Mouse (Mus musculus) intestine, postnatal 0 days (tissue): ENCODE measurements around the gene Gm17455. TPM values are rescaled to one million over a fixed set of nuclear protein-coding genes. Genes with fewer than 3 reads are reported as not detected.
A peak's percentile ranks its signal among the peaks of the same experiment; 100 is the strongest.

Experiments
- ATAC-seq: fragments of 200-750 bp; cut with Nextera tagmentation; 2 replicates; pipeline ENCODE4 v1.8.0; 2017; ENCODE audit warnings: mild to moderate bottlenecking, moderate TSS enrichment, moderate library complexity
- H3K27ac ChIP-seq: fragments of 300-500 bp; sonication (generic); 2 replicates; pipeline ENCODE4 v1.5.1; 2014; ENCODE audit warnings: mild to moderate bottlenecking, low read depth, low read length, moderate library complexity
- H3K27me3 ChIP-seq: fragments of 300-500 bp; sonication (generic); replicated peaks from 2 replicates; pipeline ENCODE4 v1.6.1; 2014; ENCODE audit warnings: low read length, mixed read lengths; ENCODE audit not compliant: control insufficient read depth, insufficient read depth
- H3K36me3 ChIP-seq: fragments of 300-500 bp; sonication (generic); 2 replicates; pipeline ENCODE4 v1.6.1; 2014; ENCODE audit warnings: mild to moderate bottlenecking, moderate library complexity; ENCODE audit not compliant: control insufficient read depth, insufficient read depth
- H3K4me1 ChIP-seq: fragments of 300-500 bp; sonication (generic); replicated peaks from 2 replicates; pipeline ENCODE4 v1.6.1; 2014; ENCODE audit warnings: antibody characterized with exemption, low read length, mixed read lengths; ENCODE audit not compliant: control insufficient read depth, insufficient read depth
- H3K4me2 ChIP-seq: fragments of 300-500 bp; sonication (generic); replicated peaks from 2 replicates; pipeline ENCODE4 v1.6.1; 2014; ENCODE audit warnings: low read depth, mild to moderate bottlenecking, moderate library complexity
- H3K4me3 ChIP-seq: fragments of 300-500 bp; sonication (generic); 2 replicates; pipeline ENCODE4 v1.5.1; 2014; ENCODE audit warnings: low read depth, low read length
- H3K9ac ChIP-seq: fragments of 300-500 bp; sonication (generic); 2 replicates; pipeline ENCODE4 v1.6.1; 2014; ENCODE audit warnings: mild to moderate bottlenecking, low read depth, low read length
- H3K9me3 ChIP-seq: fragments of 300-500 bp; sonication (generic); 2 replicates; pipeline ENCODE4 v1.6.1; 2016; ENCODE audit warnings: mixed run types; ENCODE audit not compliant: control insufficient read depth
- CTCF ChIP-seq: sonication (generic); IDR thresholded peaks from 2 replicates; pipeline ENCODE4 v1.5.1; 2016; ENCODE audit warnings: low read depth, mild to moderate bottlenecking, control low read depth, antibody characterized with exemption, moderate library complexity
- WGBS: fragments of 180-500 bp; shearing (Covaris S2); extraction: QIAGEN DNeasy Blood & Tissue Kit; methylation state at CpG from one replicate; pipeline ENCODE4 v1.1.7; 2014; 5-methylcytosine and 5-hydroxymethylcytosine counted together
- polyA plus RNA-seq: library from polyadenylated mRNA; unstranded; fragments of >200 nt; fragmentation: Nextera tagmentation; extraction: Ambion mirVana; gene quantifications from 2 replicates; pipeline ENCODE4 v1.2.1, GENCODE M21; 2015

Gm17455 gene
- polyA plus RNA-seq, 1 experiment from 2014 or later = 0.65 TPM

DNA sequence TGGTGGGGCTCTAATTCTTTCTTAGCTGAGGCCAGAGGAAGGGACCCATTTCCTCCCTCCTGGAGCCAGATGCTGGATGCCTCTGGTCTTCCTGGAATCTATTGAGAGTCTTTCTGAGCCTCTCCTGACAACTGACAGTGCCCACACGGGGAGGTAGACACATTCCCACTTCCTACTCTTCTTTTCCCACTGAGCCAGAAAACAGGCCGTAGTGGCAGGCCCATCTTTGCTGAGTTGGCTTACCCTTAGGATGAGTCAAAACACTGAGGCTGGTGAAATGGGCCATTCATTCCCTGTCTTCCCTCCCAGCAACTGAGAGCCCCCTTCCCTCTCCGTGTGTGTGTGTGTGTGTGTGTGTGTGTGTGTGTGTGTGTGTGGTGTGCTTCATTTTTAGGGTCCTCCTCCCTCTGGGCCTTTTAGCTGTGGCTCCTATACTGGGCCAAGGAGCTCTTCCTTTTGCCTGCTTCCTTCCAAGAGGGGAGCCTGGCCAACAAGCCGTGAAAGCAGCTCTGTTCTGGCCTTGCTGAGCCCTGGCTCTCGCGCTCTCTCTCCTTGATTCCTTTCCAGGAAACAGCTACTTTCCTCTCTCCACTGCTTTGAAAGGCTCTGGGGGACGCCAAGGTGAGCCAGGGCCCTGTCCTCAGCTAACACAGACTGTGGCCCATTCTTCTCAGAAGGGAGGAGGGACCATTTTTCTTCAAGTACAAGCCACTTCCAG is 6.1 kb downstream of the Gm17455 start:
- no peaks in the 10 kb centered on the region for H3K27me3 ChIP-seq
- no peaks in the 10 kb centered on the region for H3K4me1 ChIP-seq
- no peak overlapping the region for H3K4me3 ChIP-seq
- WGBS = 47% methylated on average over 7 of the region's 7 CpGs
- no peaks in the 10 kb centered on the region for H3K9me3 ChIP-seq
- no peaks in the 10 kb centered on the region for H3K36me3 ChIP-seq
- no peak overlapping the region for H3K9ac ChIP-seq
- no peak for TF ChIP-seq CTCF
- no peak overlapping the region for H3K4me2 ChIP-seq
- no peak overlapping the region for H3K27ac ChIP-seq
- no peak for ATAC-seq

DNA sequence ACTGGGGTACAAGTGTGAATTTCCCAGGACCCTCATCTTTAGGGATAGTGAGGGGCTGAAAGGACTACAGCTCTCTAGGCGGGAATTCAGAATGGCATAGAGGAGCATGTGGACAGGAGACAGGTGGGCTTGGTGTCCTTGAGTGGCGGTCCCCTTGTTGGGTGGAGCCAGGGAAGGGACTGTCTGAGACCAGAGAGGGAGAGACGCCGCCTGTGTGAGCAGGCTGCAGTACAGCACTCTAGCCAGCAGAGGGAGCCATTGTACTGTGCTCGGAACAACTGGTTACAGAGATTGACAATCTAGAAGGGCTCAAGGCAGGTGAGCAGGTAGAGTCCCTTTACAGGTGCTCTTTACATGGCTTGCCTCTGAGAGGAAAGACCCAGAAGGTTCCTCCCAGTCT is 8.3 kb downstream of the Gm17455 start:
- Histone ChIP-seq H3K9ac (no peak overlapping the region), H3K27ac (no peak overlapping the region), H3K36me3 (no peaks in the 10 kb centered on the region), H3K4me1 (no peaks in the 10 kb centered on the region), H3K9me3 (no peaks in the 10 kb centered on the region), H3K4me2 (no peak overlapping the region), H3K4me3 (no peak overlapping the region), H3K27me3 (no peaks in the 10 kb centered on the region)
- TF ChIP-seq CTCF = peak; percentile 99
- no peak for ATAC-seq
- 4% methylated on average over 5 of the region's 5 CpGs for WGBS

DNA sequence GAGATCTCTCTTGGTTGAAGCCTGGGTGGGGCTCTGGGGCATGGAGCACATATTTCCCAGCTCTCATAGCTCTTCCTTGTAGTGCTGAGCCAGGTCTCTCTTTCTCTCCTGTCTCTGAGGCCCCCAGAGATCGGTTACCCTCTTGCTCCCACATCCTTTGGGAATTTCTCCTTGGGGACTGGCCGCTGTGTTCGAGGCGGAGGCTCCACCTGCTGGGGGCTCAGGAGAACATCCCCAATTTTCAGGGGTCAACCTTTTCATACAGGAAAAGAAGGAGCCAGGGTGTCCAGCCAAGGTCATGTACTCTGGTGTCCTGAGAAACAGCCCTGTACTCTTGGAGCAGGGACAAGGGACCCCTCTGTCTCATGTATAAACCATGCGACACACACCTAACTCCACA is 12.3 kb downstream of the Gm17455 start:
- no peak for ATAC-seq
- no peaks in the 10 kb centered on the region for H3K36me3 ChIP-seq
- H3K27ac ChIP-seq = no peak overlapping the region
- H3K27me3 ChIP-seq = no peaks in the 10 kb centered on the region
- WGBS = 21% methylated on average over 5 of the region's 5 CpGs
- H3K4me1 ChIP-seq = no peaks in the 10 kb centered on the region
- TF ChIP-seq CTCF = peak; percentile 75
- H3K9me3 ChIP-seq = no peaks in the 10 kb centered on the region
- H3K9ac ChIP-seq = no peak overlapping the region
- no peak overlapping the region for H3K4me3 ChIP-seq
- no peak overlapping the region for H3K4me2 ChIP-seq

DNA sequence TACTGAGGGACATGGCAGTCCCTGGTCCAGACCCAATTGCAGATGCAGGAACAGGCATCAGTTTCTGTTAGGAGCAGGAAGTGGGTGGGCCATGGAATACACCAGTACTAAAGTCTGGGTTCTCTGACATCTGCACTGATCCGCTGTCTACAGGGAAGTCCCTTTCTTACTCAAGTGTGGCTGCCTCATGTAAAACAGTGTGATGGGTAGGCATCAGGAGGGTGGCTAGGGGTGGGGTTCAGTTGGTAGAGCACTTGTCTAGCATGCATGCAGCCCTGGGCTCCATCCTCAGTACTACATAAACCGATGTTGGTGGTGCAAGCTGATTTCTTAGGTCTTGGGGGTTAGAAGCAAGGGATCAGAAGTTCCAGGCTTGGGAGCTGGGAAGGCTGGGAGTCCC is 14.2 kb downstream of the Gm17455 start:
- Histone ChIP-seq H3K4me3 (no peak overlapping the region), H3K4me2 (no peak overlapping the region), H3K9me3 (no peaks in the 10 kb centered on the region), H3K9ac (no peak overlapping the region), H3K36me3 (no peaks in the 10 kb centered on the region), H3K4me1 (no peaks in the 10 kb centered on the region), H3K27ac (no peak overlapping the region), H3K27me3 (no peaks in the 10 kb centered on the region)
- ATAC-seq = no peak
- WGBS = 87% methylated on average over 2 of the region's 2 CpGs
- TF ChIP-seq CTCF = no peak

DNA sequence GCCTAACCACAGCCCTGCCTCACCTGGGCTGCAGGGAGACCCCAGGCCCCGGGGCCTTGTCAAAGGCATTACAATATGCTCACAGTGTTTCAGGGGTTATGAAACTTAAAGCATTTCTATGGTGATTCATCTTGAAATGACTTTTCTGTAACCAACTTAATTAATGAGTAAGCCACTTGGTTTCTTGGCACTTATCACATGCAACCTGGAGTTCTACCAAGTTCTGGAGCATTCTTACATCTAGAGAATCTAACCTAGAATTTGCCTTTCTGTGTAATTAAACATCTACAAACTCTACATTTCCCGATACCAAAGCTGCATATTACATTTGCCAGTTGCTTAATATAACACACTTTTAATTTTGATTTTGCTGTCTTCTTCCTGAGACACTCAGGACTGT is 17.5 kb downstream of the Gm17455 start:
- Histone ChIP-seq H3K9ac (no peak overlapping the region), H3K36me3 (no peaks in the 10 kb centered on the region), H3K4me1 (no peaks in the 10 kb centered on the region), H3K27me3 (no peaks in the 10 kb centered on the region), H3K4me2 (no peak overlapping the region), H3K27ac (no peak overlapping the region), H3K4me3 (no peak overlapping the region), H3K9me3 (no peaks in the 10 kb centered on the region)
- no peak for ATAC-seq
- no peak for TF ChIP-seq CTCF
- 87% methylated on average over 2 of the region's 2 CpGs for WGBS

DNA sequence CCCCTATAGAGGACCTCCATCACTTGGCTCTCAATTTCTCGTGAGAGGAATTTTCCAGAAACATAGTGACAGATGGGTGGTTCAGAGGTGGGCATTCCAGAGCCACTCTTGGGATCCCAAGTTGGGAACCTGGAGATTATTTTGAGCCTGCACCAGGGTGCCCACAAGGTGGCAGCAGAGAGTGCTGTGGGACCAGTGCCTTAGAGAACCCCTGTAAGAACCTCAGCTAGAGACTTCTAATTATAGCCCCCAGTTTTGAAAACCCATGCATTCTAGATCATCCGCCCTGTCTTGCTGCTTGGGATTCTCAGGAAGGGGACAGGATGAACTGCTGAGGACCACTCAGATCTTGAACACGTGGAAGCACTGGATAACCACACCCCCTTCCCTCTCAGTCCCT is 18.6 kb downstream of the Gm17455 start:
- TF ChIP-seq CTCF = peak; percentile 88
- no peak overlapping the region for H3K27ac ChIP-seq
- H3K27me3 ChIP-seq = no peaks in the 10 kb centered on the region
- H3K9ac ChIP-seq = no peak overlapping the region
- ATAC-seq = no peak
- no peaks in the 10 kb centered on the region for H3K4me1 ChIP-seq
- no peaks in the 10 kb centered on the region for H3K36me3 ChIP-seq
- WGBS = 12% methylated on average over 3 of the region's 3 CpGs
- no peaks in the 10 kb centered on the region for H3K9me3 ChIP-seq
- H3K4me2 ChIP-seq = no peak overlapping the region
- no peak overlapping the region for H3K4me3 ChIP-seq
